Mouse (Mus musculus): ENCODE results near the gene Mmab. TPM values are rescaled to one million over a fixed set of nuclear protein-coding genes. Genes with fewer than 3 reads are reported as not detected.

The Mmab gene
- polyA plus RNA-seq, 1 experiment from 2014 or later: 34.1 TPM

DNA sequence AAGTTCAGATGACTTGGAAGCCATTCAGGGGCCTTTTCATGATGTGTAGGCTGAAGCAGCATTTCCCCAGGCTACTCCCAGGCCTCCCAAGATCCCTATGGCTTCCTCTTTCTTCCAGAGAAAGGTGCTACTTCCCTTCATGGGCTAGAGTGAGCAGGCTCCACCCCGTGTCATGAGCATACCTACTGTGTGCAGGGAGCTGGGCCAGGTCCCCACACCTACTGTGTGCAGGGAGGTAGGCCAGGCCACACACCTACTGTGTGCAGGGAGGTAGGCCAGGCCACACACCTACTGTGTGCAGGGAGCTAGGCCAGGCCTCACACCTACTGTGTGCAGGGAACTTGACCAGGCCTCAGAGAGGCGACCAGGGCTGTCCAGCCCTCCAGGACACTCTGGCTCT, 20.7 kb upstream of the Mmab start:
- H3K9me3 ChIP-seq (replicated peaks): no peaks in the 10 kb centered on the region
- H3K4me3 ChIP-seq: no peak overlapping the region
- peak overlapping the region; percentile 89 for H3K27ac ChIP-seq (replicated peaks)
- peaks cover 91% of the 10 kb centered on the region for H3K4me1 ChIP-seq
- H3K36me3 ChIP-seq: no peaks in the 10 kb centered on the region
- no peak for DNase-seq (ENCODE audit: low spot score)
- H3K27me3 ChIP-seq (ENCODE audit: low read depth, poor library complexity, severe bottlenecking): peaks cover 56% of the 10 kb centered on the region
- WGBS: 81% methylated on average over 2 of the region's 2 CpGs

DNA sequence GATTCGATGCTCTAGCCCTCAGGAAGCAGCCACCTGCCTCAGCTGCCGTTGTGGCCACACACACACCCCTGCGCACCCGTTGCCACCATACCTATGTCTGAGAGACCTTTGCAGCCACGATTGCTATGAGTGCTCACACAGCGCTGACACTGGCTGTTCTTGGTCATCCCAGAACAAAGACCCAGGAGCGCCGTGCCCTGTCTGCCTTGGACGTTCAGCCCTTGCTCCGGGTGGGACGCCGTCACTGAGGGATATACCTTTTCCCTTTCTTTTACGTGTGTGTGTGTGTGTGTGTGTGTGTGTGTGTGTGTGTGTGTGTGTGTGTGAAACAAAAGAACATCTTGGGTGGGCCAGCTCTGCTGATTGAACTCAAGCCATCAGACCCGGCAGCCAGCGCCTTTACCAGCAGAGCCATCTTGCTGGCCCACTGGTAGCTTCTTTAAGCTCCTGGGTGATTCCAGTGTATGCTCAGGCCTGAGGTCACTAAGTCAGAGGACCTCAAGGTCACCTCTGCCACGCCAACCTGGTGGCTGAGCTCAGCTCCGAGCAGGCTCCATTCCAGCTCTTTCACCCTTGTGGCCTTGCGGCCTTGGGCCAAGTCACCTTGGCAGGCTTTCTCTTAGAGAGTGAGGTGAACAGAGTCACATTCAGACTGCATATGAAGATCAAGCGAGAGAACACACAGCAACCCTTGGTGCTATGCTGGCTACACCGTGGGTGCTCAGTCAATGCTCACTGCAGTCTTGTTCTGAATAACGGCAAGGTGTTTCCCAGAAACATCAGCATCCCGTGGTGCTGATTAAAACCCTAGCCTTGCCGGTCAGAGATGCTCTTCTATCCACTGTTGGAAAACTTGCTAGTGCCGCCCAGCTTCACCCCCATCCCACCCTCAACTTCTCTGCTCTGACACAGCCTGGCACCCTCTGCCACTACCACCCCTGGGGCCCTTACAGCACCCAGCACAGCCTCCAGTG, 18.5 kb upstream of the Mmab start:
- H3K27ac ChIP-seq (replicated peaks): peak overlapping the region; percentile 76
- no peaks in the 10 kb centered on the region for H3K36me3 ChIP-seq
- no peaks in the 10 kb centered on the region for H3K9me3 ChIP-seq (replicated peaks)
- H3K4me1 ChIP-seq: peaks cover 78% of the 10 kb centered on the region
- WGBS: 87% methylated on average over 23 of the region's 24 CpGs
- no peak for DNase-seq (ENCODE audit: low spot score)
- no peak overlapping the region for H3K4me3 ChIP-seq
- peaks cover 47% of the 10 kb centered on the region; the same call in 1 of the 2 replicates for H3K27me3 ChIP-seq (ENCODE audit: low read depth, poor library complexity, severe bottlenecking)

DNA sequence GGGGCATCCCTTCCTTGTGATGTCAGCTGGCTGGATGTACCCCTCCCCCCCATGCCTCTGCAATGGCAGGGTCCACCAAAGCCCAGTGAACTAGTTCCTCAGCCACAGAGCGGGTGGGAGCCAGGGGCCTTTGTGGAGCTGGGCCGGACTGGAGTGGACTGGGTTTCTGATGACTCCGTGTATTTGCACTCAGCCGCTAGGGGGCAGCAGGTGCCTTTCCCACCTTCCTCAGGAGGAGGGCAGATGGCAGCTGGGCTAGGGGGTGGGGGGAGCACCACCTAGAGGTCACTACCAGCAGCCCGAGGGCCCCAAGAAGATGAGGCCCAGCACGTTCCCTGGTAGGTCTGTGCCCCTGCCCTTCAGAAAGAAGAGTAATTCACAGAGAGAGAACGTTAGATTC, 17.4 kb upstream of the Mmab start:
- Histone ChIP-seq H3K9me3 (replicated peaks) (no peaks in the 10 kb centered on the region), H3K27me3 (ENCODE audit: low read depth, poor library complexity, severe bottlenecking) (peaks cover 44% of the 10 kb centered on the region; the same call in 1 of the 2 replicates), H3K27ac (replicated peaks) (peak overlapping the region; percentile 76), H3K4me3 (peak overlapping the region; percentile 23), H3K36me3 (no peaks in the 10 kb centered on the region; the same call in 1 of the 2 replicates), H3K4me1 (peaks cover 69% of the 10 kb centered on the region)
- peak; percentile 88 for DNase-seq (ENCODE audit: low spot score)
- WGBS: 8% methylated on average over 7 of the region's 7 CpGs

DNA sequence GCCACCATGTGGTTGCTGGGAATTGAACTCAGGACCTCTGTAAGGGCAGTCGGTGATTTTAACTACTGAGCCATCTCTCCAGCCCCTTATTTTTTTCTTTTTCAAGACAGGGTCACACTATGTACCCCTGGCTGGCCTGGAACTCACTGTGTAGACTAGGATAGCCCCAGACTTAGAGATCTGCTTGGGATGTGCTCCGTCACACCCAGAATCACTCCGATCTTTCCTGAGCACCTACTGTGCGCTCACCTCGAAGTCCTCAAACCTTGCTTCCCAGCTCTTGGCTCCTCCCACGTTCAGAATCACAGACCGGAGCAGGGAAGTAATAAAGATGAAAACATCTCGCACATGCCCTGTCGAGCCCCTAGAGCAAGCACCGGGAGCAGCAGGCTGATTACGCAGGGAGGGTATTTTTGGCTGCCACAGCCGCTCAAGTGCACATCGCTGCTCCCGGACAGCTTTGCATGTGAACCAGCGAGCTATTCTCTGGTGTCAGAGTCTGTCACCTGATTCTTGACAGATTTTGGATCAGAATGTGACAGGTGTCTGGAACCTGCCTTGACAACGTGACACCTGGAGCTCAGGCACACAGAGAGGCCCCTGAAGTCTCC, 13.2 kb upstream of the Mmab start:
- WGBS: 86% methylated on average over 16 of the region's 16 CpGs
- DNase-seq (ENCODE audit: low spot score): no peak
- peaks cover 10% of the 10 kb centered on the region; the same call in 1 of the 2 replicates for H3K27me3 ChIP-seq (ENCODE audit: low read depth, poor library complexity, severe bottlenecking)
- no peak overlapping the region for H3K27ac ChIP-seq (replicated peaks)
- no peak overlapping the region for H3K4me3 ChIP-seq
- peaks cover 42% of the 10 kb centered on the region for H3K4me1 ChIP-seq
- H3K36me3 ChIP-seq: peaks cover 36% of the 10 kb centered on the region
- no peaks in the 10 kb centered on the region for H3K9me3 ChIP-seq (replicated peaks)

DNA sequence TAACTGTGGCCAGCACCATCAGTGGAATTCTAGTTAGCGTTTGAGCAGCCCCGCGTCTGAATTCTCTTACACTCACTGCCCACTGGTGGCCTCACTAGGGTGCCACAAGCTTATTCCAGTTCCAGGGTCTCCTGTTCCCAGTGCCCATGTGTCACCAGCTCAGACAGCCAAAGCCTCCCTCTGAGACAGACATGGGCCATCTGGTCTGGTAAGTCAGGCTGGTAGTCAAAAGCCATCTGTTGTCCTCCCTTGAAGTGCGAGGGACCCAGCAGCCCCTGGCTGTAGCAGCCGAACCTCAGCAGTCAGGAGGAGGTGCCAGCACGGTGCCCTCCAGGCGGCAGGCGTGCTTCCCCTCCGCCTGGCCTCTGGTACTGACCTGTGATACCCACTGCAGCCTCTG, 12.4 kb upstream of the Mmab start:
- Histone ChIP-seq H3K9me3 (replicated peaks) (no peaks in the 10 kb centered on the region), H3K27ac (replicated peaks) (no peak overlapping the region), H3K27me3 (ENCODE audit: low read depth, poor library complexity, severe bottlenecking) (0 out of 2 replicates have a peak, but pooled peaks cover 7% of the 10 kb centered on the region), H3K4me3 (no peak overlapping the region), H3K4me1 (peaks cover 34% of the 10 kb centered on the region), H3K36me3 (peaks cover 44% of the 10 kb centered on the region)
- DNase-seq (ENCODE audit: low spot score): no peak
- 88% methylated on average over 9 of the region's 9 CpGs for WGBS

DNA sequence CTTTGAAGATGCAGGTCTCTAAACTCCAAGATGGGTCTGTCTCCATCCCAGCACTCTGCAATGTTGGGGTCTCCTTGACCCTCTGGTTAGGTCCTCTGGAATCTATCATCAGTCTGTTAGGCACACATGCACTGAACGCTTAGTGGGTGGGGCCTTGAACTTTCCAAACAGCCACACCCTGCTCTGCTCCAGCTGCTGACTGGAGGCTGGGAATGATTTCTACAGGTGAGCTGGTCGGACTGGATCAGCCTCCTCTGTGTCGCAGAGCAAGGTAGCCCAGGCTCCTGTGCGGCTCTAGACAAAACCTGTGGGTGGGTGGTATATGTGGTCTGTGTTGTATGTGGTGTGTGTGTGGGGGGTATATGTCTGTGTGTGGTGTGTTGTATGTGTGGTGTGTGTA, 5.2 kb upstream of the Mmab start:
- 91% methylated on average over 4 of the region's 4 CpGs for WGBS
- no peak for DNase-seq (ENCODE audit: low spot score)
- Histone ChIP-seq H3K36me3 (peaks cover 79% of the 10 kb centered on the region), H3K9me3 (replicated peaks) (no peaks in the 10 kb centered on the region), H3K27me3 (ENCODE audit: low read depth, poor library complexity, severe bottlenecking) (no peaks in the 10 kb centered on the region), H3K4me1 (peaks cover 13% of the 10 kb centered on the region), H3K4me3 (no peak overlapping the region), H3K27ac (replicated peaks) (no peak overlapping the region)

DNA sequence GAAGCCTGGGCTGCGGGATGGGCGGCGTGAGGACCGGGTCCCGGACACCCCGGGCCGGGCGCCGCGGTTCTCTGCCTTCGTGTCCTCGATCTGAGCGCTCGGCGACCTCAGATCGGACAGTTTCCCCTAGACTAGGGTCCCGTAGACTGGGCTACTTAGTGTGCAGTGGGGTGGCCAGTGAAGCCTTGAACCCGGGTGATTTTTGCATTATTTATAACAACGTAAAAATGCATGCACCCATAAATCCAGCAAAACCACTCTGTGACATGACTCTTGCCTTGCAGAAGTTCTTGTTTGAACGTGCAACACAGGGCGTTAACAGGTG, 470 bp upstream of the Mmab start:
- H3K27me3 ChIP-seq (ENCODE audit: low read depth, poor library complexity, severe bottlenecking): no peaks in the 10 kb centered on the region
- peak overlapping the region; percentile 85 for H3K4me3 ChIP-seq
- 1% methylated on average over 21 of the region's 21 CpGs for WGBS
- peak overlapping the region; percentile 94 for H3K27ac ChIP-seq (replicated peaks)
- no peak for DNase-seq (ENCODE audit: low spot score)
- H3K4me1 ChIP-seq: peaks cover 24% of the 10 kb centered on the region
- H3K9me3 ChIP-seq (replicated peaks): no peaks in the 10 kb centered on the region
- H3K36me3 ChIP-seq: peaks cover 35% of the 10 kb centered on the region

DNA sequence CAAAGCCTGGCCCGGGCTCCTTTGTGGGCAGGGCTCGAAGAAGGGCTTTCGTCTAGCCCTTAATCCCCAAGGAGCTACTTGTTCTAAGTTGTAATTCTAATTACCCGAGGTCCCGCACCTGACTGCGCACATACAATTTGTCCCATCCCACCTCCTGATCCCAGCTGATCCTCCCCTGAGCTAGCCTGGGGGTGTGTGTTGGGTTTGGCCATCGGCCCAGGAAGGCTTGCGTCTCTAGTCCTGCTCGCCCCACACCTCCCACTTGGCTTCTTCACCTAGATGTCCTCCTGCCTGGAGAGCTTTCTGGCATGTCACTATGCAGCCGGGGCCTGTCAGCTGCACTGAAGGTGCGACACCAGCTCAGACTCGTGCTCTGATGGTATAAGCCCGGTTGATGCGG, 8.3 kb downstream of the Mmab start:
- WGBS: 90% methylated on average over 14 of the region's 14 CpGs
- H3K36me3 ChIP-seq: peaks cover 45% of the 10 kb centered on the region
- no peaks in the 10 kb centered on the region for H3K9me3 ChIP-seq (replicated peaks)
- no peaks in the 10 kb centered on the region for H3K4me1 ChIP-seq
- H3K4me3 ChIP-seq: no peak overlapping the region
- H3K27ac ChIP-seq (replicated peaks): no peak overlapping the region
- DNase-seq (ENCODE audit: low spot score): no peak
- no peaks in the 10 kb centered on the region for H3K27me3 ChIP-seq (ENCODE audit: low read depth, poor library complexity, severe bottlenecking)

DNA sequence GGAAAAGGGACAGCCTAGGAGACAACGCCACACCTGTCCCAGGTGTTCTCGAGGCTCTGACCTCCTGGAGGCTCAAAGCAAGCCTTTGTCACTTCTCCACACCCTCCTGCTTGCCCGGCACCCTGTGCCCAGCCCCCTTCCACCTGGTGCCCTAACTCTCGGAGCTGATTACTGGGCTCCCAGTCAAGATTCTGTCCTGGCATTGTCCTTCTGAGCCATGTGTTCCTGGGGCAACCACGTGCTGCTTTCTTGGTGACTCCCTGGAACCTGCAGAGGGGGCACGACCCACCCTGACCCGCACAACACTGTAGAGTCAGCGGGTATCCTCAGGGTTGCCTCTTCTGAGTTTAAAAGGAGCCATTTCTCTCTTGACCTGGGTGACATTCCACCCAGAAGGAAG, 9.5 kb downstream of the Mmab start:
- no peaks in the 10 kb centered on the region for H3K9me3 ChIP-seq (replicated peaks)
- H3K27ac ChIP-seq (replicated peaks): no peak overlapping the region
- WGBS: 93% methylated on average over 8 of the region's 8 CpGs
- no peak overlapping the region for H3K4me3 ChIP-seq
- no peaks in the 10 kb centered on the region for H3K4me1 ChIP-seq
- DNase-seq (ENCODE audit: low spot score): no peak
- peaks cover 45% of the 10 kb centered on the region for H3K36me3 ChIP-seq
- H3K27me3 ChIP-seq (ENCODE audit: low read depth, poor library complexity, severe bottlenecking): no peaks in the 10 kb centered on the region

DNA sequence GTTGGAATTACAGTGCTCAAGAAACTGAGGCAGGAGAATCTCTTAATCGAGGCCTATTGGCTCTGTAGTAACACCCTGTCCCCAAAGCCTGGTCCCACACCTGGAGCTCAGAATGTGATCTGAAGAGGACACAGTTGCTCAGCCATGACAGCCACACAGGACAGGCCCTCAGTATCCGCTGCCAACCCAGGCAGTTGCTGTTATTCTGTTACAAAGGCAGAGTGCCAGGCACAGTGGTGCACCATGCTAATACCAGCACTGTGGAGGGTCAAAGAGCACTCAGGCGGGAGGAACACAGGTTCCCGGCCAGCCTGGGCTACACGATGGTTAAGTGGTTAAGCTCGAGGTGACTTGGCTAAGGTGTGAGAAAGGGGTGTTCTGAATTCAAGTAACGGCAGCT, 14.1 kb downstream of the Mmab start:
- no peaks in the 10 kb centered on the region for H3K4me1 ChIP-seq
- H3K9me3 ChIP-seq (replicated peaks): no peaks in the 10 kb centered on the region
- no peak overlapping the region for H3K27ac ChIP-seq (replicated peaks)
- 87% methylated on average over 7 of the region's 7 CpGs for WGBS
- no peak overlapping the region for H3K4me3 ChIP-seq
- no peaks in the 10 kb centered on the region for H3K27me3 ChIP-seq (ENCODE audit: low read depth, poor library complexity, severe bottlenecking)
- no peak for DNase-seq (ENCODE audit: low spot score)
- peaks cover 10% of the 10 kb centered on the region for H3K36me3 ChIP-seq

DNA sequence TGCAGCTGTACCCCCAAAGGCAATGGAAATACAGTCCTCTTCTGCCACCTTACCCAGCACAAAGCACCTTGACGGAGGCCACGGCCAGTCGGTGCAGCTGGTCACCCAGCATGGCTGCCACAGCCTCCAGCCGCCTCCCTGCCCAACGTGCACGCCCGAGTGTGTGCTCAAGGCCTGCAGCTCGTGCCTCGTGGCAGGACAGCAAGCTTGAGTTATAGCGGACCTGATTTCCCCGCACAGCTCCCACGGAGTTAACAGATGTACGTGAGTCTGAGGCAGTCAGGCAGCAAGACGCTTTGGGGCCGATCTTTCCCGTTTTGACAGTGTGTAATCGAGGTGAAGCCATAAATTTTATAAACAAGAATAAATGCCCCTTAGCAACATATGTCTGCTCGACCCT, 15.2 kb downstream of the Mmab start:
- Histone ChIP-seq H3K4me1 (no peaks in the 10 kb centered on the region), H3K36me3 (no peaks in the 10 kb centered on the region), H3K27ac (replicated peaks) (no peak overlapping the region), H3K4me3 (no peak overlapping the region), H3K27me3 (ENCODE audit: low read depth, poor library complexity, severe bottlenecking) (no peaks in the 10 kb centered on the region), H3K9me3 (replicated peaks) (no peaks in the 10 kb centered on the region)
- DNase-seq (ENCODE audit: low spot score): no peak
- WGBS: 88% methylated on average over 18 of the region's 18 CpGs

DNA sequence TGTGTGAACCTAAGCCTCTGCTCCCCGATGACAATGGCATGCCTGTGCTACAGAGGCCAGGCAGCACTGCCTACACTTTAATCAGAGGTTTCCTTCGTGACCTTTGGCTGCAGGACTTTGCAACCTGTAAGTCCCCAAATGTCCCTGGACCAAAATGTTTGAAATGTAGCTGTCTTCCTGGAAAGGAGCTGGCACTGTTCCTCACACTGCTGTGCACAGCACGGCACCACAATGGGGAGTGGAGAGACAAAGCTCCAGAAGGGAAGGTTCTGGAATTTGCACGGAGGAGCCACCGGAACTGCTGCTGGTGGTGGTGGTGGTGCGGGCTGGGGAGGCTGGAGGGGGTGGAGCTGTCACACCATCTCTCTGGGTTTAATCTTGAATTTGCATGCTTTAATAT, 17.1 kb downstream of the Mmab start:
- WGBS: 83% methylated on average over 6 of the region's 6 CpGs
- H3K27me3 ChIP-seq (ENCODE audit: low read depth, poor library complexity, severe bottlenecking): no peaks in the 10 kb centered on the region
- no peak overlapping the region for H3K27ac ChIP-seq (replicated peaks)
- no peak overlapping the region for H3K4me3 ChIP-seq
- no peak for DNase-seq (ENCODE audit: low spot score)
- H3K9me3 ChIP-seq (replicated peaks): no peaks in the 10 kb centered on the region
- H3K36me3 ChIP-seq: no peaks in the 10 kb centered on the region
- 0 out of 2 replicates have a peak, but pooled peaks cover 7% of the 10 kb centered on the region for H3K4me1 ChIP-seq

DNA sequence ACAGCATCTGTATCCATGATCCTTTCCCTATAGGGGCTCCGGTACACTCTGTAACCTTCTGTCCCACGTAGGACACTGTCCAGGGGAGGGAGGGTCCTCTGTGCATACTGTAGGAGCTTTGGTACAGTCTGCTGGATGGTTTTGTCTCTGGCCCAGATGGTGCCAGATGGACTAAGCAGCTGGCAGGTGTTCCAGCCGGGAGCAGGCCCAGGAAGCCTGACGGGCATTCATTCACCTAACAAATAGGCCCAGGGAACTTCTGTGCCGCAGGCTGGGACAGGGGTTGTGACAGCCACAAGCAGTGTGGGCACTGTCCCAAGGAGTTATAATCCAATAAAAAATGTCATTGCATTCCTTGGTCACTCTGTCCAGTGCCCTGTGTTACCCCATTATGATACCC, 19.9 kb downstream of the Mmab start:
- no peak for DNase-seq (ENCODE audit: low spot score)
- WGBS: 89% methylated on average over 5 of the region's 5 CpGs
- Histone ChIP-seq H3K4me1 (0 out of 2 replicates have a peak, but pooled peaks cover 7% of the 10 kb centered on the region), H3K9me3 (replicated peaks) (no peaks in the 10 kb centered on the region), H3K27me3 (ENCODE audit: low read depth, poor library complexity, severe bottlenecking) (no peaks in the 10 kb centered on the region), H3K4me3 (no peak overlapping the region), H3K27ac (replicated peaks) (0 out of 2 replicates have a peak overlapping the region, but pooled peaks have one; percentile 13), H3K36me3 (peaks cover 27% of the 10 kb centered on the region)
